Mouse (Mus musculus) T-helper 1 cell (primary cell): Measurements from ENCODE around the gene Mrps23.
"Not testable (repeated sequence)": the region's sequence is repeated elsewhere in the genome, so short reads cannot be mapped to it uniquely, and the experiment has no call there.

Source experiments
- in situ Hi-C: fragments of 300-600 bp; cut with MboI, MseI; formaldehyde crosslinking; loops from one replicate; pipeline ENCODE4 v1.15.1; 2025; ENCODE audit warnings: high pct_unique_total_duplicates

The Mrps23 gene

DNA sequence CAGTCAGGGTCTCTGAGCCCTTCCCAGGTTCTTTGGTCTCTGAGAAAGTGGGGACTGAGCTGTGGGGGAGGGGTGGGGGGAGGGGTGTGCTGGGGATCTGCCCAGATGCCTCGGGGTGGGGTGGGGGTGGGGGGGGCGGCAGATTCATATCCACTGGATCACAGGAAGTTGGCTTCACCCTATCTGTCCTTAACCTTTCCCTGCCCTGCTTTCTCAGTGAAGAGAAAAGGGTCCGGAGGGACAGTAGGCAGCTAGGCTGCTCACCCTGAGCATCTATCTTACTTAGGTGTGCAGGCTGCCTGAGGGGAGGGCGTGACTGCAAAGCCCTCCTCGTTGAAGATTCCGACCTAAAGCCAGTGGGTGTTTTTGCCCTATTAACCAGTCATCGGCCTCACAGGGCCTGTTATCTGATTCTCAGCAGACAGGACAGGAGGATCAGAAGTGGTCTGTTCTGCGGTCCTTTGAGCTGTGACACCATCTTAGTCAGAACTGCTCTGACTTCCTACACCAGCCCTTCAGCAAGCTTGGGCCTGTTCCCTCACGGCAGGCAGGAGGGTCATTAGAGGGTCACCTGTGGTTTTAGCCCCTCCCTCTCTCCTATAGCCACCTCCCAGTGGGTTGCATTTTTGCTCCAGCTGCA lies 30.7 kb upstream of the Mrps23 start:
- in situ Hi-C loops, result no loop called here

DNA sequence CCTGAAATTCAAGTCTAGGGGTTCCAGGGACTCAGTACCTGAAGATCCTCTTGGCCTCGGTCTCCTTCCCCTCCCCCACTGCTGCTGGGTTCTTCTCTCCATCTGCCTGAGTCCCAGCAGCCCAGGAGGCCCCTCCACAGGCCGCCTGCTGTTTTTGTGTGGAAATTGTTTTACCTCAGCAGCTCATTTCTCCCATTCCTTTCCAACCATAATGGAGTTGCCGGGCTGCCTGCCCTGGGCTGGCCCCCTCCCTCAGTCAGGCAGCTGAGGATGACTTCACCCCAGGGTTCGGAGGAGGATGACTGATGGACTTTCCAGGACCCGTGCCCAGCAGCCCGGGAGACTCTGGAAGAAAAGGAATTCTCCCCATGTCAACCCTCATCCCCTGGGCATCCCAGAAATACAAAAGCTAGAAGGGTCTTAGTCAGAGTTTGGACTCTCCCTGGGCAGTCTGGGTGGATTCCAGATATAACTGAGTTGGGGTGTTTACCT lies 23.7 kb upstream of the Mrps23 start:
- in situ Hi-C loops, result no loop called here

DNA sequence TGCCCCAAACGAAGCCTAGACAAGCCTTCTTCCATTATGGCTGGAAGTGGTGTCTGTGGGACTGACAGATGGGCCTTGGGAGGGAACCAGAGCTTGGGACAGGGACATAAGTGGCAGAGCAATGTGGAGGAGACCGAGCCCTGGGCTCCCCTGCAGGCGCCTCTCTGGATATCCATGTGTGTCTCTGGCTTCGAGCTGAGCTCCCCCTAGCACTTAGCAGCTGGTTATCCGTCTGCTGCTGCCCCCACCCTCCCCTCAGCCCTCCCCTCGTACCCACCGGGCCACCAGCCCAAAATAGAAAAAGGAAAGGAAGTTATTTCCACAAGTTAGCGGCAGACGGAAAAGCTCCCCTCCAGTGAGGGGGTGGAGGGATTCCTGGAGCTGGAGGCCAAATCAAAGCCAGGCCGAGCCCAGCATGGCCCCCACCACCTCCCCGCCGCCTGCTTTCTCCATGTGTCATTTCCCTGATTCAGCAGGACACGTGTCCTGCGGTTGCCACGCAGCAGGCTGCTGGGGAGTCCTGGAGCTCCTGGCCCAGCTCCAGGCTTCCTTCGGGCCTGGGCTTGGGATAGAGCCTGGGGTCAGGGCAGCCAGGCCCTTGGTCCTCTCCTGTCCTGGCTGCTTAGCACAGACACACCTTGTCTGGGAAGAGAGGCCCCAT lies 23.1 kb upstream of the Mrps23 start:
- in situ Hi-C loops, result no loop called here

DNA sequence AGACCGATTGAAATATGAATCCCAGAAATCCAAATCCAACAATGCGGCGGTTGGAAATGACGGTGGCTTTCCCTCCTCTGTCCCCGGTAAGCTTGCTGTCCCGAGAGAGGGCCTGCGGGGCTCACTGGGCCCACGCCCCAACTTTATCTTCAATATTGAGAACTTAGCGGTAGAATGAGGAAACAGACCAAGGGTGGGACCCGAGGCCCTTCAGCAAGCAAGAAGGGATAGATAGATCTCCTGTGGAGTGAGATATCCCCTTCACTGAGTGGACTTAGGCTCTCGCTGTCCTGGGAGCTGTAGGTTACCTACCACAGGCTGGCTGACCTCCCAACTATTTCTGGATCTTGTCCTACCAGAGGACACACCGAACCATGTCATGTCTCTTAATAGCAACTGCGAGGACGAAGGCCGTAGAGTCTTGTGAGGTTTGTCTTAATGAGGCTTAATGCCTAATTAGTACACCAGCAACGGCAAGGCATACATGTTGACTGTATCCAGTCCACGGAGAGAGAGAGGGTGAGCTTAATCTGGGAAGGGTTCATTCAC lies 19.5 kb upstream of the Mrps23 start:
- in situ Hi-C loops, result no loop called here

DNA sequence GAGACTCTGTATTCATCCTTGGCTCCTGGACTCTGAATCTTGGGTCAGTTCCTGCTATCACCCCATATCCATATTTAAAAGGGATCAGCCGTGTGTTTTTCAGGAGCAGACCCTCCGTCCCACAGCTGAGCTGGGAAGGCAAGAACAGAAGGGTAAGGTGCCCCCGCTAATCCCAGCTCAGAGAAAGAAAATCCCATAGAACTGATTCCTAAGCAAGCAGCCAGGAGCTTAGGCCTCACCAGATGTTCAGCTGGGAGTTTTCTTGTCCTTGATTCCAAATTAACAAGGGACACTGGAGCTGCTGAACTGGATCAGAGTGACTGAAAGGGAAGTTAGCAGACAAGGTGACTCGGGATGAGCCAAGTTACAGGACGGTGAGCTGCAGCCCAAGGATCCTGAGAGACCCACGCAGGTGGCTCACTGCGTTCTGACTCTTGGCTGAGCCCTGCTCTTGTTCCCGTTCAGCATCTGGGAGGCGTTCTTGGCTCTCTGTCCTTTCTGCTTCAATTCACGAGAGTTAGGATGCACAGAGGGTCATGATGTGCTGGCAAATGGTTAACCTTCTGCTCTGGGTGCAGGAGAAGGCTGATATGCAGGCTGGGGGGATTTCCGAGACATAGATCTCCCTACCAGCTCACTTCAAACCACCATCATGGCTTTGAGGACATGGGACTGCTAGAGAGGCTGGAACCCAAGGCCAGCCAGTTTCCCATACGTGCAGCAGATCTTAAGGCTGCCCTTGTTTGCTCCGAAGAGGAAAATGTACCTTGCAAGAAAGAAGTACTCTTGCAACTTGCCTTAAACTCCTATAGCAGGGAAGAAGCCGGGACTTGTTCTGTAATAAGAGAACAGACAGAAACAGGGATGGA lies 17.9 kb upstream of the Mrps23 start:
- in situ Hi-C loops, result no loop called here

DNA sequence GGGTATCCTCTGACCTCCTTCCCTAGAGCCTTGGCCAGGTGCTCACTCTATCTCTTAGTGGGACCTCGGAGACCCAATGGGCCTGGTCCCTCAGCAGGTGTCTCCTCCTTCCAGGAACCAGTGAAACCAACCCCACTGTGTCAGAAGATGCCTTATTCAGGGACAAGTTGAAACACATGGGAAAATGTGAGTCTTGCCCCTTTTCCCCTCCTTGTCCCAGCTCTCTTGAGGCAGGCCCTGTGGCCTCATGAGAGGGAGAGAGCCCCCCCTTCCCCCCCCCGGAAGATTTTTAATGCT lies 17.3 kb upstream of the Mrps23 start:
- in situ Hi-C loops, result no loop called here

DNA sequence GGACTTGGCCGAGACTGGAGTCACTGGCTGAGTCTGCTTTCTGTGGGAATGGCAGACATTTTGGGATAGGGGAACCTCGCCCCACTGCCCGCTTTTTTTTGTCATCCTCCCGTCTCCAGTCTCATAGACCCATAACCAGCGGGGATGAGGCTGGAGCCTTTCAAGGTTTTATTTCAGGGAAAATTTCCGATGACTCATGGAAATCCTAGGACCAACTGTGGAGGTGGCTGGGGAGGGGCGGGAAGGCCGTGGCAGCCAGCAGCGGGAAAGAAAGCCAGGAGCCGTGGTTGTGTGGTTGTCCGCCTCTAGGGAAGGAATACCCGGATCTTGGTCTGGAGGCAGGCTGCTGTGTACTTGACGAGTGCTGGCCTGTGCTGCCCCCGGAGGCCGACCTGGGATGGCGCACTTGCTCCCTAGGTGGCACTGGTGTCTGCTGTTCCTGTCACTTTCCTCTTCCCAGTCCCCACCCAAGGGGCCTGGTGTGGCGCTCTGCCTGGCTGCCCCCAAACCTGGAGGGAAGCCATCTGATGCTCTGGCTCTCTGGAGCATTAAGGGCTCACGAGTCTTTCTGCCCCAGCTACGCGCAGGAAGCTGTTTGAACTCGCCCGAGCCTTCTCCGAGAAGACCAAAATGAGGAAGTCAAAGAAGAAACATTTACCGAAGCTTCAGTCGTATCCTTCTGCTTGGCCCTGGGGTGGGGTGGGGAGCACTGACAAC lies 16.6 kb upstream of the Mrps23 start:
- in situ Hi-C loops, result no loop called here

DNA sequence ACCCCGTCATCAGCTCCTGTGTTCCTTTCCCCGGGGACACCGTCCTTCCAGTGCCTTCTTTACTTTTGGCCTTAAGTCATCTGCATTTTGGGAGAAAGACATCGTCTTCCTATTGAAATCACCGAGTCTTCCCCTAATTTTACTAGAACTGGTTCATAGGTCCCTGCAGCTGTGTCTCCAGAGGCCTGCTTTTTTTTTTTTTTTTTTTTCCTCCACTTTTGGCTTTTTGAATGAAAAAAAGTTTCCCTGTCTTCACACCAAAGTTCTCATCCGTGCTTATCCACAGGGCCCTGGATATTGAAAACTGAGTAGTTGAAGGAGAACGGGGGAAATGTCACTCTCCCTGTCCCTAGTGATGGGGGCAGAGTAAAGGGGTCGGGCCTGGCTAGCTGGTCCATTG lies 16.0 kb upstream of the Mrps23 start:
- in situ Hi-C loops, result no loop called here

DNA sequence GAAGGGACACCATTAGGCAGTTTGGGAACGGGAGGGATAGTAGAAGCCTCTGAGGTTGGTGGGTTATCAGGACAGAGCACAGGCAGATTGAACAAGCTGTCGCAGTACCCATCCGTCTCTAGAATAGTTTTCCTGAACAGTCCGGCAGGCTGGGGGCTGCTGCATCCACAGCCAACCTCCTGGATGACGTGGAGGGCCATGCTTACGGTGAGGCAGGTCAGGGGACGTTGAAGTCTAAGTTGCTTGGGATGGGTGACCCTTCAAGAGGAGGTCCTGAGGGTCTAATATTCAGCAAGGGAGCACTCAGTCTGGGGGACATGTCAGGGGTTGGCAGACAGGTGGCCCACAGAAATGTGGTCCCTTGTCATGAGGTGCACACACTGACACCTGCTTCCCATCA lies 15.6 kb upstream of the Mrps23 start:
- in situ Hi-C loops, result no loop called here

DNA sequence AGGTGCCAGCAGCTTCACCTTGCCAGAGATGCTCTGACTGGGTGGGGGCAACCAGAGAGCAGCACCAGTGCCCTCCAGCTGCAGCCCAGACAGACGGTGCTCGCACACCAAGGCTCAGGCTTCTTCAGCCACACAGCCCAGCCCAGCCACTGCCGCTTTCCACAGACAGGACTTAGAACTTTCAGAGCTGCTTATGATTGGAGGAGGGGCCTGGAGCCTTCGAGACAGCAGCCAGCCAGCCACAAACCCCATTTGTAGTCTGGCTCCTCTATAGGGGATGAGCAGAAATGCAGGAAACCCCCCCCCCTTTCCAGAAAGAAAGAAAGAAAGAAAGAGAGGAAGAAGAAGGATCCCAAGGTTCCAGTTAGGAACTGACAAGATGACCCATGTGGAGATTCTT lies 11.6 kb upstream of the Mrps23 start:
- in situ Hi-C loops, result loop anchor here (5.0 kb wide), 2 partner anchors 135 to 225 kb away; no protein-coding TSS in a partner anchor

DNA sequence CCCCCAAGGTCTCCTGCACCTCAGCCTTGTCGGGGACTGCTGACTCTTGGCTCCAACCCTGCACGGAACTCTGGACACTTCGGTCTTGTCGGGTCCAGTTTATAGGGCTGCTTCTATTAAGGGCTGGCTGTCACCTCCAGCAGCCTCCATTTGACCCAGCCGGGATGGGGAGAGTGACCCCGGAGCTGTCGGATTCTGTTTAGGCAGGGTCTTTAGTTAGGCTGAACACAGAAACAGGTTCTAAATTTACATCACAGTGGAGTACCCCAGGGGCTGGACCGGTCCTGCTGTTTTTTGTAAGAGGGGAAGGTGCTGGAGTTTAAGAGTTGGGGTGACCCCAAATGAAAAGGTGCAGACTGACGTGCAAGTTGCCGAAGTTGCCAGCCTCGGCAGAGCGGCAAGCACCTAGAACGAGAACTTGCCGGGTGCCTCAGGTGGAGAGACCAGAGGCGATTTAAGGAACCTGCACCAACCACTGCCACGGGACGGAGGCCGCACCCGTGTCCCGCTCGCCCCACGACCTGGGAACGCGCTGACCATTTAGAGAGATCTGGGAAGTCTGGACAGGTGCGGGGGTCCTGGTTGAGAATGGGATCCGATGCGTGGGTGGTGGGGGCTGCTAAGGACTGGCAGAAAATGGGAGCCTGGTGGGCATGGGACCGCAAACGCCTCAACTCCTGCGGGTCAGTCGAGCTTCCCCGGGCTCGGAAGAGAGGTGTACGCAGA lies 10.9 kb upstream of the Mrps23 start:
- in situ Hi-C loops, result loop anchor here (5.0 kb wide), 2 partner anchors 136 to 226 kb away; no protein-coding TSS in a partner anchor

DNA sequence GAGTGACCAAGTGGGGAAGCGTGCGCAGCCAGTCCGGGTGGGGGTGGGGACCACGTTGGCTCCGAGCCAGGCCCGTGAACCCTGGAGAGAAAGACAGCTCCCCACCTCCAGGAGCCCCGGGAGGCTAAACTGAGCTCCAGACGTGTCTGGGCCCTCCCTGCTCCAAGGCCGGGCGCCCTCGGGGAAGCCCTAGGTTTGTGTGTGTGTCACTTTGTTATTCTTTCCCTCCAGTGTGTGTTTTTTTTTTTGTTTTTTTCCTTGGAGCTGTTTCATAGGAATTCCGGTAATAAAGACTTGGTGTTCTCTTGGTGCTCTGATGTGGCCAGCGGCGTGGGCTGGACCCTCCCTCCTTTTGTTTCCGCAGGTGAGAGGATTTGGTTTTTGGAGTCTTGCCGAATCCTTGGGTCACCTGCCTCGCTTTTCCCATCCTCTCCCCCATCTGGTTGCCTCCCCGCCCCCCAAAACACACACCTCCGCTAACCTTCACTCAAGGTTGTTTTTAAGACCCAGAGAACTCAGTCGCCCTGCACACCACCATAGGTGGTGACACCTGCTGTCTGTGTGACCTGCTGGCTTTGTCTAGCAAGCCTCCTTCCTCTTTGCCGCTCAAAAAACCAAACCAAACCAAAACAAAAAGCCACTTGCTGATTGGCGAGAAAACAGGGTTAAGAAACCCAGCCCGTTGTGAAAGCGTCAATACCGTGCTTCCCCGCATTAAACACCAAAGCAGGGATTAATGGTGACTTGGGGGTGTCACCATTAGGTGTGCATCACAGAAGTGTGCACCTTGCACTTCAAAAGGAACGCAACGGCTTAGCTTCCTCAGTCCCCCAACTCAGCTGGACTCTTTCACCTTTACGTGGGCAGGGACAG lies 10.1 kb upstream of the Mrps23 start:
- in situ Hi-C loops, result loop anchor here (5.0 kb wide), 2 partner anchors 137 to 227 kb away; no protein-coding TSS in a partner anchor

DNA sequence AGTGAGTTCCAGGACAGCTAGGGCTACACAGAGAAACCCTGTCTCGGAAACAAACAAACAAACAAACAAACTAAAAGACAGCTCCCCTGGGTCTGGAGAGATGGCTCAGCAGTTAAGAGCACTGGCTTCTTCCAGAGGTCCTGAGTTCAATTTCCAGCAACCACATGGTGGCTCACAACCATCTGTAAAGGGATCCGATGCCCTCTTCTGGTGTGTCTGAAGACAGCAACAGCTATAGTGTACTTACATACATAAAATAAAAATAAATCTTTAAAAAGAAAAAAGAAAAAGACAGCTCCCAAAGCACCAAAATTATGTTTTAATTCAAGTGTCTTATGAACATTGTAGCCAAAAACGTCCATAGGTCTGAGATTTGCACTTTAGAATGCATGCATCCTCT lies 8.5 kb upstream of the Mrps23 start:
- in situ Hi-C loops, result not testable (repeated sequence)

DNA sequence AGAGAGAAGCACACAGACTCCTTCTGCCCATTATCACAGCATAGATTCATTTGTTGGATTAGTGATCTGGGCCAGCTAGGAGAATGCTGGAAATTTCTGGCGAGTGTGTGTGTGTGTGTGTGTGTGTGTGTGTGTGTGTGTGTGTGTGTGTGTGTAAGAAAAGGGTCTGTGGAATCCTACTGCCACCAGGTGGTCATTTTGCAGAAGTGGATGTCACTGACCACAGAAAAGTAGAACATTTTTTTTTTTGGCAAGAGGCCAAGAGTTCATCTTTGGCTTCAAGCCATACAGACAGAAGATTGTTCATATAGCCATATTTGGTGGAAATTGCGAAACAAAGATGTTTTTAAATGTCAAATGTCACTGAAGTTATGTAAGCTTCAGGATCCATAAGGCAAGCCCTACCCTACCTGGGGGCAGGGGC lies 7.0 kb upstream of the Mrps23 start:
- in situ Hi-C loops, result no loop called here

DNA sequence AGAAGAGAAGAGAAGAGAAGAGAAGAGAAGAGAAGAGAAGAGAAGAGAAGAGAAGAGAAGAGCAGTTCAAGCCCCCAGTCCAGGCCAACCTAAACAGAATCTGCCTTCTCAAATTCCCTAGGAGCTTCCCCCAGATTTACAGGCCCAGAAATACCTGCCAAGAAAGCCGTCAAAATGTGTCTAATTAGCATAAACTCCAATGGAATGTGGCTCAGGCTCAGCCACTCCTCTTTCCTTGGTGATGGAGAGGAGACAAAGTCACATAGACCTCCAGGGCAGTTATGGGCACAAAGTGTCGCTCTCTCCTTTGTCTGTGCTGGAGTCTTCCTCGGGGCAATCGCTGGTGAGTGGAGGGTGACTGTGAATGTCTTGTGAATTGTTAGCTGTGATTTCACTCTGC lies 6.0 kb upstream of the Mrps23 start:
- in situ Hi-C loops, result no loop called here

DNA sequence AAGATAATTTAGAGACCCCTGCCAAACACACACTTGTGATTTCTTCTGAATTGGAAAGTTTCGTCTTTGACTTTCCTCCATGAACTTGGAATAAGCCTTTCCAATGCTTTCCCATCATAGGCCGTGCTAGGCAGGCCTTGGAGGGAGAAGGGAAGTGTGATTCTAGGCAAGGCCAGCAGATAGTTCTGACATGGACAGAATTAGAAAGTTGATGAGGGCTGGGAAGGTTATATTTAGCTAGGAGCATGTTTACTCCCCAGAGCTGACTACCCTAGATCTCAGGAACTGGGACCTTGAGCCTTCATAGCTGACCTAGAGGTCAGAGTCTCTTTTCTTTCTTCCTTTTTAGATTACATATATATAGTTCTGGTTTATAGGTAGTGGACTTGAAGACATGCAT lies 3.0 kb upstream of the Mrps23 start:
- in situ Hi-C loops, result no loop called here

DNA sequence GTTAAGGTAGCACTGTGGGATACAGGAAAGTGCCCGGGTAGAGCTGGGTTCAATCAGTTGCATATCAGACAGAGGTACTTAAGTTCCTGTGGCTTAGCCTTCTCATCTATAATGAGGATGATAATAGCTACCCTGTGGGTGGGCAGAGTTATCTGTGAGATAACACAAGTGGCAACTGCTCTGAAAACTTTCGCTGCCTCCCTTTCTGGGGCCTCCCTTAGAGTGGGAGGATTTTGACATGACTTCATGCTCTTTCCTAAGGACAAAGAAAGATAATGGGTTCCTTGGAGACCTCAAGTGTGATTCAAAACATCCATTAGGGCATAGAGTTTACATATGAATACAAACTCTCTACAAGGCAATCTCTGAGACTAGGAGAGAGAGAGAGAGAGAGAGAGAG lies 2.1 kb upstream of the Mrps23 start:
- in situ Hi-C loops, result no loop called here

DNA sequence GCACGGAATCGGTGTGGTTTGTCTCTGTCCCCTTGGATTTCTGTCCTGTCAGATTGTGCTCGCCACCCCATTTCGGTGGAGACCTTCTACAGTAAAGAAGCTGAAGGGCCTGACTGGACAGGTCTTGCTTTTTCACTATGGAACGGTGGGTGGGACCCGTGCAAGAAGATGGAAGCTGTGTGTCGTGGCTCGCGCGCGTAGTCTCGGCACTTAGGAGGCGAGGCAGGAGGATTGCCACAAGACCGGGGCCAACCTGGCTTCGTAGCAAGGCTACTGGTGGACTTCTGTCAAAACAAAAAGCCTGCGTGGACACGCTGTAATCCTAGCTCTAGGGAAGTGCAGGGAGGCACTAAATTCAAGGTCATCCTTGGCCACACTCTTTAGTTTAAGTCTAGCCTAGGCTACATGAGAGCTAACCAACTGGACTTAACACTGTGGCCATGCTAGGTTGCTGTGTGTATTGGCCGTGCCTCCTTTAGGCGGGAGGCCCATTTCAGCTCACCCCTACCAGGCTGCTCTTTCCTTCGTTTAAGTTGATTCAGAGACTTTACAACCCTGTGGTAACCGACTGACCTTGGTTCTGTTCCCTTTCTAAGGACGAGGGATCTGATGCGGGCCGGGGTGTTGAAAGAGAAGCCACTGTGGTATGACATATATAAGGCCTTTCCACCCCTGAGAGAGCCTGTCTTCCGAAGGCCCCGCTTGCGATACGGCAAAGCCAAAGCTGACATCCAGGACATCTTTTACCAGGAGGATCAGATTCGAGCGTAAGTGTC lies 593 bp downstream of the Mrps23 start:
- in situ Hi-C loops, result no loop called here

DNA sequence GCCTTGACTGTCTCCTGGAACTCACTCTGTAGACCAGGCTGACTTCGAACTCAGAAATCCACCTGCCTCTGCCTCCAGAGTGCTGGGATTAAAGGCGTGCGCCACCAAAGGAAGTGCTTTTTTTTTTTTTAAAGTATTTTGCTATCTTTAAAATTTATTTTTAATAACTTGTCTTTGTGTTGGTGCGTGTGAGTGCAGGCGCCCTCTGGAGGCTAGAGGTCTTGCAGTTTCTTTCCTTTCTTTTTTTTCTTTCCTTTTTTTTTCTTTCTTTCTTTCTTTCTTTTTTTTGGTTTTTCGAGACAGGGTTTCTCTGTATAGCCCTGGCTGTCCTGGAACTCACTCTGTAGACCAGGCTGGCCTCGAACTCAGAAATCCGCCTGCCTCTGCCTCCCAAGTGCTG lies 2.4 kb downstream of the Mrps23 start:
- in situ Hi-C loops, result not testable (repeated sequence)
